Mouse (Mus musculus) small intestine, adult 2 months (tissue): ENCODE measurements around the gene Dram1. TPM values are rescaled to one million over a fixed set of nuclear protein-coding genes. Genes with fewer than 3 reads are reported as not detected.

Experiments
- H3K27ac ChIP-seq: fragments of 200-500 bp; 2 replicates; pipeline ENCODE4 v1.5.1; 2012; ENCODE audit warnings: low read depth, low read length, control low read depth, inconsistent platforms; ENCODE audit not compliant: insufficient read depth
- H3K27me3 ChIP-seq: fragments of 200-500 bp; 2 replicates; pipeline ENCODE4 v1.6.1; 2012; ENCODE audit warnings: mild to moderate bottlenecking, moderate library complexity, low read length, inconsistent platforms; ENCODE audit not compliant: control insufficient read depth, insufficient read depth
- H3K36me3 ChIP-seq: fragments of 200-500 bp; 2 replicates; pipeline ENCODE4 v1.6.1; 2012; ENCODE audit warnings: mild to moderate bottlenecking, low read length, control low read depth, inconsistent platforms; ENCODE audit not compliant: control insufficient read depth, insufficient read depth
- H3K4me1 ChIP-seq: fragments of 200-500 bp; 2 replicates; pipeline ENCODE4 v1.6.1; 2012; ENCODE audit warnings: low read length, inconsistent platforms, mixed read lengths; ENCODE audit not compliant: control insufficient read depth, insufficient read depth, insufficient read length
- H3K4me3 ChIP-seq: fragments of 200-500 bp; 2 replicates; pipeline ENCODE4 v1.5.1; 2012; ENCODE audit warnings: low read depth, mild to moderate bottlenecking, control low read depth, inconsistent platforms, low read length, moderate library complexity
- CTCF ChIP-seq: fragments of 200-500 bp; IDR thresholded peaks from 2 replicates; pipeline ENCODE4 v1.5.1; 2012; ENCODE audit warnings: low read depth, mild to moderate bottlenecking, control low read depth, inconsistent platforms, low read length, moderate library complexity, mixed read lengths; ENCODE audit not compliant: insufficient replicate concordance, insufficient read length; ENCODE audit errors: extremely low read depth
- POLR2A ChIP-seq: fragments of 200-500 bp; IDR thresholded peaks from 2 replicates; pipeline ENCODE4 v1.6.1; 2012; ENCODE audit warnings: low read depth, mild to moderate bottlenecking, control low read depth, inconsistent platforms, low read length, moderate library complexity
- WGBS: fragments of 180-500 bp; shearing (Covaris S2); methylation state at CpG from one replicate; pipeline ENCODE4 v1.1.7; 2018; 5-methylcytosine and 5-hydroxymethylcytosine counted together
- polyA plus RNA-seq: library from polyadenylated mRNA; depleted of rRNA; stranded (reverse); fragments of >200 nt; gene quantifications from 2 replicates; pipeline ENCODE4 v1.2.3, GENCODE M21; 2012

Gene Dram1
- polyA plus RNA-seq, 1 experiment: 3.6 TPM

DNA sequence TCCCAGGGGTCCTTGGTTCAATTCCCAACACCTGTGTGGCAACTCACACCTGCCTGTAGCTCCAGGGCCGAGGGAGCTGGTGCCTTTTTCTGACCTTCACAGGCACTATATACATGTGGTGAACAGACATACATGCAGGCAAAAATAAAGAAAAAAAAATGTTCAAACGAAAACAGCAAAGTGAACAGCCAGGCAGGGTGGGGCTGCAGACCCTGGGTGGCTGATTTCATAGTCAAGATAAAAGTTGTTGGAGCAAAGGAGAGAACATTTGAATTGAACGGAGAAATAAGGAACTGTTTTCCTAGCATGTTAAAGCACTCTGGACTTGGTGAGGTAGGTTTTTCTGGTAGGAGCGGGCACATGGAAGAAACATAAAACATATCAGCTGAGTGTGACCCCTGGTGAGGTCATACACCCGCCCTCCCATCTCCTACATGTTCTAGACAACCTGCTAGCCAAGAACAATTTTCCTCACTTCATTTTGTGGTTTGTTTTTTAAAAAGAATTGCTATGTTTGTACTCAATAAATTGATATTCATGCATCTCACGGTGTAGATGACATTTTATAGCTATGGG lies 19.9 kb upstream of the Dram1 start:
- WGBS: 86% methylated on average over 6 of the region's 6 CpGs
- H3K27ac ChIP-seq: no peak overlapping the region

DNA sequence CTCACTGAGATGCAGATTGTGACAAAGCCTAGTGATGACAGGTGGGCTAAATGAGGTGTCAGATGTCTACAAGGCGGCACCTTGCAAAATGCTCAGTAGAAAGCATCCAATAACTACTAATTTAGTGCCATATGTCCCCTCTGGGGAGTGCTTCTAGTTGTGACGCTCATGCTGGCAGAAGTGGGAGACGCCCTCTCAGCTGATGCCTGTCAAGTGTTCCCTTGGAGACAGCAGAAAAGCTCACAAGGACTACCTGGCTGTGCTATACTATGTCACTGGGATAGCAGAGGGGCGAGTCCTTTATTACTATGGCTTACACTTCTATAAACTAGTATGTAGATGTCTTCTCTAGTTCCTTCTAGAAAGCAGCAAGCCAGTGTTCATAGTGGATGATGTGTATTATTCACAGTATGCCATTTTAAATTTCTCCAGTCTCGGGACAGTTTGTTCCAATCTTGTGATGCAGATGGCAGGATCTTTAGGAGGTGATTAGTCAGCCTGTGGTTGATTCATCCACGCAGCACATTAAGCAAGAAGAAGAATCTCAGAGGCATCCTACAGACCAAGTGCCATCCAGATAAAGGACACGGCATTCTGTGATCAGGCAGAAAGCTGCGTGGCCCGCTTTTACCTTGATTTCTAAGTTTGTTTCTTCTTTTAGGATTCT lies 13.4 kb upstream of the Dram1 start:
- Histone ChIP-seq H3K4me1 (peaks cover 9% of the 10 kb centered on the region), H3K27ac (no peak overlapping the region), H3K4me3 (no peak overlapping the region), H3K36me3 (no peaks in the 10 kb centered on the region; the same call in 1 of the 2 replicates), H3K27me3 (no peaks in the 10 kb centered on the region)
- TF ChIP-seq CTCF: no peak
- no peak for TF ChIP-seq POLR2A
- WGBS: 85% methylated on average over 9 of the region's 9 CpGs

More for the DNA sequence above, 19.9 kb upstream of the Dram1 start:
- Histone ChIP-seq H3K4me3 (no peak overlapping the region), H3K36me3 (no peaks in the 10 kb centered on the region; the same call in 1 of the 2 replicates), H3K4me1 (no peaks in the 10 kb centered on the region), H3K27me3 (no peaks in the 10 kb centered on the region)
- TF ChIP-seq POLR2A (no peak), CTCF (no peak)

DNA sequence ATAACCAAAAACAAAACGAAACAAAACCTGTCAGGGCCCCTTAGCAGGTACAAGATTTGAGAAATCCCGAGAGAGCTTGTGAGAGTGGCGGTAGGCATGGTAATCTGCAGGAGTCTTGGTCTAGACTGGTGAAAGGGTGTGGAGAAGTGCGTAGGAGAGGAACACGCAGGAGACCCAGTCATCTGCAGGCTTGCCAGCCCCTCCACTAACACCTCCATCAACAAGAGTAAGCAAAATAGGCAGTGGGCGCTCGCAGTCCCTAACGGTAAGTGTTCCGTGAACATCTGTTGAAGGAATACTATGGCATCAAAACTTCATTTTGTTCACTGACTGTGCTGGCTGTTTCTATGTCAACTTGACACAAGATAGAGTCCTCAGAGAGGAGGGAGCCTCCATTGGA lies 12.6 kb upstream of the Dram1 start:
- Histone ChIP-seq H3K4me1 (peaks cover 9% of the 10 kb centered on the region), H3K36me3 (no peaks in the 10 kb centered on the region; the same call in 1 of the 2 replicates), H3K27me3 (no peaks in the 10 kb centered on the region), H3K4me3 (no peak overlapping the region), H3K27ac (no peak overlapping the region)
- 91% methylated on average over 9 of the region's 9 CpGs for WGBS
- TF ChIP-seq CTCF (no peak), POLR2A (no peak)

DNA sequence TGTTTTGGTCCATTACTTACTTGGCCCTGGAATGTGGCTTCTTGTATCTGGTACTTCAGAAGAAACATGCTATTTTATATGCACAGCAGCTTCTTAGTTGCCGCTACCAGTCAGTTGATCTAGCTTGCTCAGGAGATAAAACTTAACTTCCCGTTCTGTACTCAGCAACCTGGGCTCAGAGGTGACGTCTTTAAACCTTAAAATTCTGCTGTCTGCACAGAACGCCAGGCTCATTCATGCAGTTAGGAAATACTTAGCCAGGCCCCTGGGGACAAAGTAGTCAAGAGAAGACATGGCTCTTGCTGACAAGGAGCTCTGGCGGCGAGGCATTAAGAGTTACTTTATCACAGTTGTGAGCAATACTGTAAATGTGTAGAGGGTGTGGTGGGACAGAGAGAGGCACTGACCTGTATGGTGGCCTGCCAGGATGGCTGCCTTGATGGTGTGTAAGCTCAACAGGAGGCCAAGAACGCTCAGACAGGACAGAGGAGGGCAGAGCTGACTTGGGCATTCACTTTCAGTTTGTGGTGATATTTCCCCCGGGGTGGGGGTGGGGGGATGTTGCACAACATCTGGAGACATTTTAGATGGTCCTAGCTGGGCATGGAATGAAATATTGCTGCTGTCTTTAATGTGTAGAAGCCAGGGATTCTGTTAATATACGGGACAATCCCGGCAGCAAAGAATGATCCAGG lies 11.4 kb upstream of the Dram1 start:
- no peak overlapping the region for H3K4me3 ChIP-seq
- 61% methylated on average over 10 of the region's 10 CpGs for WGBS
- H3K4me1 ChIP-seq: peaks cover 9% of the 10 kb centered on the region
- TF ChIP-seq CTCF: no peak
- no peaks in the 10 kb centered on the region for H3K27me3 ChIP-seq
- H3K27ac ChIP-seq: no peak overlapping the region
- H3K36me3 ChIP-seq: no peaks in the 10 kb centered on the region; the same call in 1 of the 2 replicates

DNA sequence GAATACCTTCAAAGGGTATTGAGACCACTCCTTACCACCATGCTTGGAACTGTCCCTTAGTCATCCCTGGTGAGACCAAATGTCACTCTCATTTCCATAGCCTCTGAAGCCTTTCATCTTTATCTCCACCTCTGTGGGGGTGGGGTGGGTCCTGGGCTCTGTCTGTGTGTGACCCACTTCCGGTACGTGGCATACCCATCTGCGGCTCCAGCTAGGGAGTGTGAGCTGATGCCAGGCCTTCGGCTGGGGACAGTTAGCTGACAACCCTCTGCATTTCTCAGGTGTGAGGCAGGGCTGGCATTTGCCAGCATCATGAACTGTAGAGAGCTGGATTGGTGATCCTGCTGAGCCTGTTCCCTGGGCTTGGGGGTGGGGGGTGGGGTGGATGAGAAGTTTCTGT lies 10.7 kb upstream of the Dram1 start:
- TF ChIP-seq CTCF (no peak), POLR2A (no peak)
- H3K27ac ChIP-seq: no peak overlapping the region
- H3K4me3 ChIP-seq: no peak overlapping the region
- H3K4me1 ChIP-seq: peaks cover 9% of the 10 kb centered on the region
- no peaks in the 10 kb centered on the region for H3K27me3 ChIP-seq
- H3K36me3 ChIP-seq: no peaks in the 10 kb centered on the region; the same call in 1 of the 2 replicates
- 48% methylated on average over 4 of the region's 4 CpGs for WGBS

DNA sequence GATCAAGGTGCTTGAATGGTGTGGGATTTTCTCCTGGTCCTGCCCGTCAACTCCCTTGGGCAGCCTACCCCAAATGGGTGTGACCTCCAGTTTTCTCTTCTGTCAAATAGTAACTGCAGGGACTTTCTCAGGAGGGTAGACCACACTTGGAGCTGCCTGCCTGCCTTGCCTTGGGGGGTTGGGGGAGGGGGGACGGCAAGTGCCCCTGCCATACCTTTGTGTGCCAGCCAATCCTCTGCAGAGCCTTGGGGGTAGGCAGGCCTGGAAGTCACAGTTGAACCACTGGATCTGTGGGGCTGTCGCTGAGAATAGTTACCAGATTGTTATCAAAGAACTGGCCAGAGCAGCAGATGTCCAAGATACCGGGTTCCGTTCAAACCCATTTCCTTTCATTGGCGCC lies 7.4 kb upstream of the Dram1 start:
- H3K4me1 ChIP-seq: peaks cover 10% of the 10 kb centered on the region
- TF ChIP-seq POLR2A (no peak), CTCF (no peak)
- H3K27ac ChIP-seq: no peak overlapping the region
- WGBS: 87% methylated on average over 6 of the region's 6 CpGs
- no peaks in the 10 kb centered on the region for H3K36me3 ChIP-seq
- H3K27me3 ChIP-seq: no peaks in the 10 kb centered on the region
- no peak overlapping the region for H3K4me3 ChIP-seq

DNA sequence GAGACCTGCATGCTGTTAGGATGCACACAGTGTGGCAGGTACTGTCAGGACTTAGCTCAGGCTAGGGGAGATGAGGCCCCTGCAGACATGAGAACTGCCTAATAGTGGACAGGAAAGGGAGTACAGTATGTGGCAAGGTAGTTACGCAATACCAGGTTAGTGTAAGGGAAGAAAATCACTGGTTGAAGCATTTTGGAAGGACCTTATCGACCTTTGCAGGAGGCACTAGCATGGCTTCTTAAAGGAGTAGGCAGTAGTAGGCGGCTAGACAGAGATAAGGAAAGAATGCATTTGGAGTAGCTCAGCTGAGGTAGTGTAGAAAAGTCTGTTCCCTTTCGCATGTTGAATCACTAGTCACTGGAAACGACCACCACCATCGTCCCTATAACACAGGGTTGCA lies 6.9 kb upstream of the Dram1 start:
- no peaks in the 10 kb centered on the region for H3K36me3 ChIP-seq
- no peak for TF ChIP-seq POLR2A
- no peak for TF ChIP-seq CTCF
- no peaks in the 10 kb centered on the region for H3K27me3 ChIP-seq
- no peak overlapping the region for H3K4me3 ChIP-seq
- no peak overlapping the region for H3K27ac ChIP-seq
- peaks cover 15% of the 10 kb centered on the region for H3K4me1 ChIP-seq
- 58% methylated on average over 6 of the region's 6 CpGs for WGBS
